ENCODE assay signal across 23 mouse cellular contexts in genomic region chr13:60553326-60553725, GRCm38 (mm10). TPM values are rescaled to one million over a fixed set of nuclear protein-coding genes. Genes with fewer than 3 reads are reported as not detected.
A peak's percentile ranks its signal among the peaks of the same experiment; 100 is the strongest.
DNase-seq lines count a peak whose midpoint lies in the region; TF ChIP-seq lines count a peak whose summit lies in the region.
"Had no signal": no experiment of that assay in that cellular context is flagged by ENCODE, and none has a peak within 500 bp of the region (broad histone marks: within the 10 kb centered on the region; RNA-seq: fewer than 3 reads in every experiment).

No protein-coding gene starts in this region.

- DNase-seq in adrenal gland, adult 8-10 months = peak; percentile 14
- DNase-seq in adrenal gland, postnatal 4 days (ENCODE audit: low spot score in 2 of 2) = no peak
- peak; percentile 33 for DNase-seq in ovary, adult 18-20 months (ENCODE audit: low spot score)
- no peak for DNase-seq in ovary, postnatal 10 days (ENCODE audit: low spot score)
- peak; percentile 52 to 61 for DNase-seq in adrenal gland, postnatal 36 days
- DNase-seq in gastrocnemius, adult 2 months = no peak
- DNase-seq: B cell, adult 2 months; cerebellum, adult 11-12 months; cerebellum, adult 8-10 months; cerebellum, postnatal 10 days; forebrain, postnatal 0 days; gastrocnemius, postnatal 25 days; heart, adult 18-20 months; heart, postnatal 10 days; heart, postnatal 36 days; kidney, adult 8-10 months had no signal

- no peak for TF ChIP-seq CTCF in gastrocnemius, adult 2 months (IDR thresholded peaks at IDR 0.05)

- H3K27ac ChIP-seq in gastrocnemius, adult 2 months = no peak overlapping the region
- H3K27ac ChIP-seq: embryonic facial prominence, embryonic 12.5 days; embryonic facial prominence, embryonic 15.5 days; heart, embryonic 15.5 days; hindbrain, embryonic 14.5 days; hindbrain, postnatal 0 days had no signal

- intact Hi-C loops in gastrocnemius, adult 2 months (cut with DNase I) = no loop called here

- H3K4me3 ChIP-seq in gastrocnemius, adult 2 months = no peak overlapping the region
- H3K4me3 ChIP-seq: embryonic facial prominence, embryonic 12.5 days; embryonic facial prominence, embryonic 15.5 days; heart, embryonic 12.5 days; heart, embryonic 15.5 days had no signal

RNA-seq across cellular contexts. Expression of gene Dapk1, which starts 48.4 kb away (rescaled TPM):
- total RNA-seq in adrenal gland, adult 8-10 months (2022) = 10 to 100 TPM; 13.3 to 15.3 (median 14.1) TPM
- 10 to 100 TPM; 33.3 to 41.7 TPM for total RNA-seq in adrenal gland, postnatal 4 days (2021)
- 10 to 100 TPM; 15.1 to 21.7 TPM for total RNA-seq in adrenal gland, postnatal 36 days (2021)
- 1 to 10 TPM; 5.4 to 5.8 TPM for total RNA-seq in gastrocnemius, adult 2 months (2021)
- total RNA-seq: CH12.LX had no signal

Comparison
In these comparisons a context has a peak if more than half of its experiments do, and no peak if none do; other contexts are left out.
1. DNase-seq: peak in adrenal gland, adult 8-10 months (single experiment), ovary, adult 18-20 months (single experiment) and adrenal gland, postnatal 36 days (2 of 2); none in adrenal gland, postnatal 4 days (0 of 2), ovary, postnatal 10 days (single experiment) and gastrocnemius, adult 2 months (single experiment).